Mouse (Mus musculus) heart, embryonic 14.5 days (tissue): ENCODE data around the gene Msl3l2. TPM values are rescaled to one million over a fixed set of nuclear protein-coding genes. Genes with fewer than 3 reads are reported as not detected.

ENCODE experiments used
- ATAC-seq: fragments of 200-750 bp; cut with Nextera tagmentation; 2 replicates; pipeline ENCODE4 v1.8.0; 2017; ENCODE audit warnings: low read depth, moderate TSS enrichment; ENCODE audit not compliant: insufficient number of reproducible peaks, insufficient read depth, low FRiP score
- H3K27ac ChIP-seq, 2 experiments: fragments of 200-500 bp in 1 of 2; fragments of 300-500 bp in 1 of 2; sonication (generic) in 1 of 2; replicated peaks in 1 of 2; 2 replicates each; pipeline ENCODE4 v1.5.1; 2012 to 2014; ENCODE audit warnings: low read depth in 2 of 2, low read length in 2 of 2, control low read depth in 1 of 2, mild to moderate bottlenecking in 1 of 2, mixed read lengths in 1 of 2; ENCODE audit not compliant: control insufficient read depth in 1 of 2, insufficient read depth in 1 of 2
- H3K27me3 ChIP-seq: fragments of 300-500 bp; sonication (generic); 2 replicates; pipeline ENCODE4 v1.6.1; 2014; ENCODE audit warnings: mild to moderate bottlenecking, low read length, control low read depth; ENCODE audit not compliant: control insufficient read depth, insufficient read depth
- H3K36me3 ChIP-seq: fragments of 300-500 bp; sonication (generic); 2 replicates; pipeline ENCODE4 v1.6.1; 2014; ENCODE audit warnings: mild to moderate bottlenecking, control low read depth, low read length, mixed read lengths; ENCODE audit not compliant: control insufficient read depth, insufficient read depth
- H3K4me1 ChIP-seq, 2 experiments: fragments of 200-500 bp in 1 of 2; fragments of 300-500 bp in 1 of 2; sonication (generic) in 1 of 2; 2 replicates each; pipeline ENCODE4 v1.6.1; 2012 to 2014; ENCODE audit warnings: low read length in 2 of 2, control low read depth in 1 of 2, mixed read lengths in 1 of 2; ENCODE audit not compliant: control insufficient read depth in 2 of 2, insufficient read depth in 2 of 2
- H3K4me2 ChIP-seq: fragments of 300-500 bp; sonication (generic); 2 replicates; pipeline ENCODE4 v1.6.1; 2014; ENCODE audit warnings: mild to moderate bottlenecking, low read length
- H3K4me3 ChIP-seq, 2 experiments: fragments of 200-500 bp in 1 of 2; fragments of 300-500 bp in 1 of 2; sonication (generic) in 1 of 2; 2 replicates each; pipeline ENCODE4 v1.5.1; 2012 to 2014; ENCODE audit warnings: low read length in 2 of 2, mild to moderate bottlenecking in 2 of 2, control low read depth in 1 of 2, low read depth in 1 of 2, moderate library complexity in 1 of 2; ENCODE audit not compliant: control insufficient read depth in 1 of 2, insufficient read depth in 1 of 2
- H3K9ac ChIP-seq: fragments of 300-500 bp; sonication (generic); 2 replicates; pipeline ENCODE4 v1.6.1; 2014; ENCODE audit warnings: mild to moderate bottlenecking, low read length
- H3K9me3 ChIP-seq: fragments of 300-500 bp; sonication (generic); 2 replicates; pipeline ENCODE4 v1.6.1; 2016; ENCODE audit warnings: low read length, control low read depth; ENCODE audit not compliant: control insufficient read depth
- WGBS: fragments of 180-500 bp; shearing (Covaris S2); extraction: QIAGEN DNeasy Blood & Tissue Kit; methylation state at CpG from one replicate; pipeline ENCODE4 v1.1.7; 2014; 5-methylcytosine and 5-hydroxymethylcytosine counted together
- polyA plus RNA-seq: library from polyadenylated mRNA; unstranded; fragments of >200 nt; fragmentation: Nextera tagmentation; extraction: Ambion mirVana; gene quantifications from 2 replicates; pipeline ENCODE4 v1.2.1, GENCODE M21; 2014

Gene Msl3l2
- polyA plus RNA-seq, 1 experiment from 2014 or later: 5.7 TPM

GRCm38 (mm10) chr10:56099126-56099525 is 7.6 kb upstream of the Msl3l2 start:
- WGBS: 89% methylated on average over 3 of the region's 3 CpGs
- Histone ChIP-seq H3K27me3 (no peaks in the 10 kb centered on the region), H3K4me1 (no peaks in the 10 kb centered on the region), H3K4me3 (no peak overlapping the region), H3K9me3 (no peaks in the 10 kb centered on the region), H3K27ac (no peak overlapping the region), H3K9ac (no peak overlapping the region), H3K4me2 (no peak overlapping the region), H3K36me3 (no peaks in the 10 kb centered on the region)
- ATAC-seq: no peak

GRCm38 (mm10) chr10:56099641-56100310 is 6.9 kb upstream of the Msl3l2 start:
- no peaks in the 10 kb centered on the region for H3K27me3 ChIP-seq
- H3K4me3 ChIP-seq: no peak overlapping the region
- no peaks in the 10 kb centered on the region for H3K36me3 ChIP-seq
- no peak for ATAC-seq
- no peaks in the 10 kb centered on the region for H3K9me3 ChIP-seq
- H3K4me2 ChIP-seq: no peak overlapping the region
- WGBS: 79% methylated on average over 3 of the region's 3 CpGs
- H3K4me1 ChIP-seq: no peaks in the 10 kb centered on the region
- H3K27ac ChIP-seq: no peak overlapping the region
- no peak overlapping the region for H3K9ac ChIP-seq

GRCm38 (mm10) chr10:56106996-56107334 is 248 bp downstream of the Msl3l2 start:
- H3K4me2 ChIP-seq: peak overlapping the region; percentile 69
- H3K9ac ChIP-seq: peak overlapping the region; percentile 73
- peak overlapping the region in 1 of 2 experiments; percentile 38; a peak in 3 of 4 replicates for H3K27ac ChIP-seq
- ATAC-seq: no peak; the same call in 1 of the 2 replicates
- 25% methylated on average over 1 of the region's 1 CpGs for WGBS
- no peaks in the 10 kb centered on the region for H3K9me3 ChIP-seq
- no peaks in the 10 kb centered on the region for H3K4me1 ChIP-seq
- H3K27me3 ChIP-seq: no peaks in the 10 kb centered on the region
- H3K36me3 ChIP-seq: no peaks in the 10 kb centered on the region
- H3K4me3 ChIP-seq: peak overlapping the region; percentile 49 to 54

GRCm38 (mm10) chr10:56114951-56115635 is 8.4 kb downstream of the Msl3l2 start:
- ATAC-seq: peak; percentile 82
- H3K9me3 ChIP-seq: no peaks in the 10 kb centered on the region
- H3K4me1 ChIP-seq: no peaks in the 10 kb centered on the region; a peak in 1 of 4 replicates
- H3K4me2 ChIP-seq: peak overlapping the region; percentile 88
- H3K27me3 ChIP-seq: no peaks in the 10 kb centered on the region
- peak overlapping the region; percentile 59 to 68 for H3K27ac ChIP-seq
- H3K9ac ChIP-seq: peak overlapping the region; percentile 78
- no peaks in the 10 kb centered on the region for H3K36me3 ChIP-seq
- H3K4me3 ChIP-seq: peak overlapping the region; percentile 65 to 71
- under 1% methylated on average over 50 of the region's 50 CpGs for WGBS

GRCm38 (mm10) chr10:56115636-56116180 is 9.0 kb downstream of the Msl3l2 start:
- H3K36me3 ChIP-seq: no peaks in the 10 kb centered on the region
- 18% methylated on average over 27 of the region's 27 CpGs for WGBS
- H3K27ac ChIP-seq: peak overlapping the region; percentile 59 to 68; a peak in 3 of 4 replicates
- peak overlapping the region; percentile 78 for H3K9ac ChIP-seq
- no peaks in the 10 kb centered on the region; a peak in 1 of 4 replicates for H3K4me1 ChIP-seq
- peak overlapping the region; percentile 65 to 71 for H3K4me3 ChIP-seq
- H3K4me2 ChIP-seq: peak overlapping the region; percentile 88
- peak; percentile 63 for ATAC-seq
- H3K9me3 ChIP-seq: no peaks in the 10 kb centered on the region
- no peaks in the 10 kb centered on the region for H3K27me3 ChIP-seq

- H3K27ac ChIP-seq: no peak overlapping the region
- 84% methylated on average over 1 of the region's 1 CpGs for WGBS
- no peaks in the 10 kb centered on the region for H3K4me1 ChIP-seq
- no peaks in the 10 kb centered on the region for H3K36me3 ChIP-seq
- H3K9ac ChIP-seq: no peak overlapping the region
- H3K4me2 ChIP-seq: no peak overlapping the region
- no peak overlapping the region for H3K4me3 ChIP-seq
- no peaks in the 10 kb centered on the region for H3K9me3 ChIP-seq
- no peak for ATAC-seq
- H3K27me3 ChIP-seq: no peaks in the 10 kb centered on the region
These were observed 20.3 kb downstream of the Msl3l2 start for GRCm38 (mm10) chr10:56126972-56127371.

- Histone ChIP-seq H3K4me3 (no peak overlapping the region), H3K27me3 (no peaks in the 10 kb centered on the region), H3K36me3 (no peaks in the 10 kb centered on the region), H3K4me2 (no peak overlapping the region), H3K4me1 (no peaks in the 10 kb centered on the region), H3K9ac (no peak overlapping the region), H3K9me3 (no peaks in the 10 kb centered on the region), H3K27ac (no peak overlapping the region)
- ATAC-seq: no peak
- WGBS: 68% methylated on average over 2 of the region's 2 CpGs
These were observed 22.9 kb downstream of the Msl3l2 start for GRCm38 (mm10) chr10:56129642-56130041.
